Mouse (Mus musculus) midbrain, embryonic 16.5 days (tissue): ENCODE data around the gene Tbc1d2. TPM values are rescaled to one million over a fixed set of nuclear protein-coding genes. Genes with fewer than 3 reads are reported as not detected.
"Not testable (repeated sequence)": the region's sequence is repeated elsewhere in the genome, so short reads cannot be mapped to it uniquely, and the experiment has no call there.

Source experiments
- ATAC-seq: fragments of 200-750 bp; cut with Nextera tagmentation; 2 replicates; pipeline ENCODE4 v1.8.0; 2017; ENCODE audit warnings: moderate TSS enrichment
- H3K27ac ChIP-seq: fragments of 300-500 bp; sonication (generic); 2 replicates; pipeline ENCODE4 v1.5.1; 2014; ENCODE audit warnings: mild to moderate bottlenecking, low read length, mixed read lengths
- H3K27me3 ChIP-seq: fragments of 300-500 bp; sonication (generic); 2 replicates; pipeline ENCODE4 v1.6.1; 2014; ENCODE audit warnings: low read depth, low read length, mixed read lengths; ENCODE audit not compliant: control insufficient read depth, insufficient read depth
- H3K36me3 ChIP-seq: fragments of 300-500 bp; sonication (generic); 2 replicates; pipeline ENCODE4 v1.6.1; 2014; ENCODE audit warnings: mild to moderate bottlenecking, low read length, moderate library complexity, mixed read lengths; ENCODE audit not compliant: control insufficient read depth, insufficient read depth
- H3K4me1 ChIP-seq: fragments of 300-500 bp; sonication (generic); 2 replicates; pipeline ENCODE4 v1.6.1; 2014; ENCODE audit warnings: mild to moderate bottlenecking, low read length, mixed read lengths; ENCODE audit not compliant: control insufficient read depth, insufficient read depth
- H3K4me2 ChIP-seq: fragments of 300-500 bp; sonication (generic); 2 replicates; pipeline ENCODE4 v1.6.1; 2014; ENCODE audit warnings: mild to moderate bottlenecking, low read length, mixed read lengths
- H3K4me3 ChIP-seq: fragments of 300-500 bp; sonication (generic); 2 replicates; pipeline ENCODE4 v1.5.1; 2014; ENCODE audit warnings: low read depth, mild to moderate bottlenecking, low read length, moderate library complexity, mixed read lengths
- H3K9ac ChIP-seq: fragments of 300-500 bp; sonication (generic); 2 replicates; pipeline ENCODE4 v1.6.1; 2014; ENCODE audit warnings: low read depth, low read length, mixed read lengths
- H3K9me3 ChIP-seq: fragments of 300-500 bp; sonication (generic); replicated peaks from 2 replicates; pipeline ENCODE4 v1.6.1; 2014; ENCODE audit warnings: mild to moderate bottlenecking, low read length, mixed read lengths; ENCODE audit not compliant: control insufficient read depth, poor library complexity, severe bottlenecking
- WGBS: fragments of 180-500 bp; shearing (Covaris S2); extraction: QIAGEN DNeasy Blood & Tissue Kit; methylation state at CpG from one replicate; pipeline ENCODE4 v1.1.7; 2014; 5-methylcytosine and 5-hydroxymethylcytosine counted together
- polyA plus RNA-seq: library from polyadenylated mRNA; unstranded; fragments of >200 nt; fragmentation: Nextera tagmentation; extraction: Ambion mirVana; gene quantifications from 2 replicates; pipeline ENCODE4 v1.2.1, GENCODE M21; 2015

The Tbc1d2 gene
- polyA plus RNA-seq, 1 experiment from 2014 or later, result 0.65 TPM

DNA sequence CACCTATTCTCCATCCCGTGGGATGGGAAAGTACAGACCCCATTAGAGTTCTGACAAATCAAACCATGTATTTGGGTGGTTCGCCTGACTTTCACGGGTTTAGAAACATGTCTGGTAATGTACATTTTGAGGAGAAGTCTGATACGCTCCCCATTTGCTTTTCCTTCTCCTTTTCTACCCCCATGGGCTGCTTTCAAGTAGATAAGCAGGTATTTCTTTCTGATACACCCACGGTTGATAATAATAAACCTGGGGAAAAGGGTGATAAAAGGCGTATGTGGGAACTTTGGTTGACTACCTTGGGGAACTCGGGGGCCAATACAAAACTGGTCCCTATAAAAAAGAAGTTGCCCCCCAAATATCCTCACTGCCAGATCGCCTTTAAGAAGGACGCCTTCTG is 68.0 kb downstream of the Tbc1d2 start:
- ATAC-seq, H3K4me1 ChIP-seq, H3K27me3 ChIP-seq, H3K9ac ChIP-seq, H3K4me2 ChIP-seq, H3K27ac ChIP-seq, H3K36me3 ChIP-seq, H3K4me3 ChIP-seq: not testable (repeated sequence)
- 90% methylated on average over 9 of the region's 9 CpGs for WGBS
- H3K9me3 ChIP-seq, result peaks cover 11% of the 10 kb centered on the region; the same call in 1 of the 2 replicates

DNA sequence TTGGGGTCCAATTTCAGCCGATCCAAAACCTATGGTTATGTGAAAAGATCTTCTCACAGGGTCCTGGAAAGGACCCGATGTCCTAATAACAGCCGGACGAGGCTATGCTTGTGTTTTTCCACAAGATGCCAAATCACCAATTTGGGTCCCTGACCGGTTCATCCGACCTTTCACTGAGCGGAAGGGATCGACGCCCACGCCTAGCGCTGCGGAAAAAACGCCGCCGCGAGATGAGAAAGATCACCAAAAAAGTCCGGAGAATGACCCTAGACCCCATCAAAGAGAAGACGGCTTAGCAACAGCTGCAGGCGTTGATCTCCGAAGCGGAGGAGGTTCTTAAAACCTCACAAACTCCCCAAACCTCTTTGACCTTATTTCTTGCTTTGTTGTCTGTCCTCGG is 68.4 kb downstream of the Tbc1d2 start:
- not testable (repeated sequence) for H3K4me1 ChIP-seq, H3K27ac ChIP-seq, H3K4me2 ChIP-seq, H3K36me3 ChIP-seq, H3K27me3 ChIP-seq, ATAC-seq, H3K4me3 ChIP-seq, H3K9ac ChIP-seq
- peaks cover 11% of the 10 kb centered on the region; the same call in 1 of the 2 replicates for H3K9me3 ChIP-seq
- 95% methylated on average over 22 of the region's 22 CpGs for WGBS

DNA sequence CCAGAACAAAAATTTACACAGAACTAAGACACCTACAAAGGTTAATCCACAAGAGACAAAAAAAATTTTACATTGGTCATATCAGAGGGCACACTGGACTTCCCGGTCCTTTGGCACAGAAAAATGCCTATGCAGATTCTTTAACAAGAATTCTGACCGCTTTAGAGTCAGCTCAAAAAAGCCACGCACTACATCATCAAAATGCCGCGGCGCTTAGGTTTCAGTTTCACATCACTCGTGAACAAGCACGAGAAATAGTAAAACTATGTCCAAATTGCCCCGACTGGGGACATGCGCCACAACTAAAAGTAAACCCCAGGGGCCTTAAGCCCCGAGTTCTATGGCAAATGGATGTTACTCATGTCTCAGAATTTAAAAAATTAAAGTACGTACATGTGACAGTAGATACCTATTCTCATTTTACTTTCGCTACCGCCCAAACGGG is 69.2 kb downstream of the Tbc1d2 start:
- not testable (repeated sequence) for H3K4me2 ChIP-seq, H3K36me3 ChIP-seq, ATAC-seq, H3K27ac ChIP-seq, H3K27me3 ChIP-seq, H3K9ac ChIP-seq, H3K4me1 ChIP-seq, H3K4me3 ChIP-seq
- 90% methylated on average over 15 of the region's 15 CpGs for WGBS
- peaks cover 11% of the 10 kb centered on the region; the same call in 1 of the 2 replicates for H3K9me3 ChIP-seq

DNA sequence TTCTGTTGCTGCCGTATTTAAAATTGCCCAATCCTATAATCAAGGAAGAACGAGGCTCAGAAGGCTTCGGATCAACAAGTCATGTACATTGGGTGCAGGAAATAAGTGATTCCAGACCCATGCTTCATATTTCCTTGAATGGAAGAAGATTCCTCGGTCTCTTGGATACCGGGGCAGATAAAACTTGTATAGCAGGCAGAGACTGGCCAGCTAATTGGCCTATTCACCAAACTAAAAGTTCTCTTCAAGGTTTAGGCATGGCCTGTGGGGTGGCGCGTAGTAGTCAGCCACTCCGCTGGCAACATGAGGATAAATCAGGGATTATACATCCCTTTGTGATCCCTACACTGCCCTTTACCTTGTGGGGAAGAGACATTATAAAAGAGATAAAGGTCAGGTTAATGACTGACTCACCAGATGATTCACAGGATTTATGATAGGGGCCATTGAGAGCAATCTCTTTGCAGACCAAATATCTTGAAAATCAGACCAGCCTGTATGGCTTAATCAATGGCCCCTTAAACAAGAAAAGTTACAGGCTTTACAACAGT is 71.1 kb downstream of the Tbc1d2 start:
- ATAC-seq, H3K9ac ChIP-seq, H3K4me3 ChIP-seq: not testable (repeated sequence)

DNA sequence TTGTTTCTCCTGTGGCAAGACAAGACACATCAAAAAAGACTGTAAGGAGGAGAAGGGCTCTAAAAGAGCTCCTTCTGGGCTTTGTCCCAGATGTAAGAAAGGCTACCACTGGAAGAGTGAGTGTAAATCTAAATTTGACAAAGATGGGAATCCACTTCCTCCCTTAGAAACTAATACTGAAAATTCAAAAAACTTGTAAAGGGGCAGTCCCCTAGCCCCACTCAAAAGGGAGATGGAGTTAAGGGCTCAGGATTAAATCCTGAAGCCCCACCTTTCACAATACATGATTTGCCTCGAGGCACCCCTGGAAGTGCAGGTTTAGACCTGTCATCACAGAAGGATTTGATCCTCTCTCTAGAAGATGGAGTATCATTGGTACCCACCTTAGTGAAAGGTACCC is 71.8 kb downstream of the Tbc1d2 start:
- WGBS, result 67% methylated on average over 1 of the region's 1 CpGs
- ATAC-seq, result no peak

More for the DNA sequence above, 71.1 kb downstream of the Tbc1d2 start:
- H3K9me3 ChIP-seq, result peaks cover 14% of the 10 kb centered on the region; the same call in 1 of the 2 replicates
- not testable (repeated sequence) for H3K27me3 ChIP-seq, H3K4me1 ChIP-seq, H3K27ac ChIP-seq, H3K36me3 ChIP-seq, H3K4me2 ChIP-seq
- WGBS, result 91% methylated on average over 8 of the region's 8 CpGs

DNA sequence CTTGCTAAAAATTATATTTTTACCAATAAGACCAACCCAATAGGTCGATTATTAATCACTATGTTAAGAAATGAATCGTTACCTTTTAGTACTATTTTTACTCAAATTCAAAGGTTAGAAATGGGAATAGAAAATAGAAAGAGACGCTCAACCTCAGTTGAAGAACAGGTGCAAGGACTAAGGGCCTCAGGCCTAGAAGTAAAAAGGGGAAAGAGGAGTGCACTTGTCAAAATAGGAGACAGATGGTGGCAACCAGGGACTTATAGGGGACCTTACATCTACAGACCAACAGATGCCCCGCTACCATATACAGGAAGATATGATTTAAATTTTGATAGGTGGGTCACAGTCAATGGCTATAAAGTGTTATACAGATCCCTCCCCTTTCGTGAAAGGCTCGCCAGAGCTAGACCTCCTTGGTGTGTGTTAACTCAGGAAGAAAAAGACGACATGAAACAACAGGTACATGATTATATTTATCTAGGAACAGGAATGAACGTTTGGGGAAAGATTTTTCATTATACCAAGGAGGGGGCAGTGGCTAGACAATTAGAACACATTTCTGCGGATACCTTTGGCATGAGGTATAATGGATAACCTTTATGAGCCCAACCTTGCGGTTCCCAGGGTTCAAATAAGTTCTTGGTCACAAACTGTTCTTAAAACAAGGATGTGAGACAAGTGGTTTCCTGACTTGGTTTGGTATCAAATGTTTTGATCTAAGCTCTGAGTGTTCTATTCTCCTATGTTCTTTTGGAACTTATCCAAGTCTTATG is 74.3 kb downstream of the Tbc1d2 start:
- H3K27ac ChIP-seq, H3K27me3 ChIP-seq, H3K9ac ChIP-seq, H3K4me3 ChIP-seq, H3K4me2 ChIP-seq, ATAC-seq, H3K4me1 ChIP-seq: not testable (repeated sequence)
- peaks cover 12% of the 10 kb centered on the region; the same call in 1 of the 2 replicates for H3K9me3 ChIP-seq
- peaks cover 10% of the 10 kb centered on the region; the same call in 1 of the 2 replicates for H3K36me3 ChIP-seq
- 92% methylated on average over 6 of the region's 10 CpGs for WGBS

More for the DNA sequence above, 71.8 kb downstream of the Tbc1d2 start:
- no peak overlapping the region for H3K4me2 ChIP-seq
- no peaks in the 10 kb centered on the region for H3K4me1 ChIP-seq
- peaks cover 14% of the 10 kb centered on the region; the same call in 1 of the 2 replicates for H3K9me3 ChIP-seq
- H3K9ac ChIP-seq, result no peak overlapping the region
- no peak overlapping the region for H3K4me3 ChIP-seq
- no peaks in the 10 kb centered on the region for H3K27me3 ChIP-seq
- peaks cover 10% of the 10 kb centered on the region; the same call in 1 of the 2 replicates for H3K36me3 ChIP-seq
- no peak overlapping the region for H3K27ac ChIP-seq

DNA sequence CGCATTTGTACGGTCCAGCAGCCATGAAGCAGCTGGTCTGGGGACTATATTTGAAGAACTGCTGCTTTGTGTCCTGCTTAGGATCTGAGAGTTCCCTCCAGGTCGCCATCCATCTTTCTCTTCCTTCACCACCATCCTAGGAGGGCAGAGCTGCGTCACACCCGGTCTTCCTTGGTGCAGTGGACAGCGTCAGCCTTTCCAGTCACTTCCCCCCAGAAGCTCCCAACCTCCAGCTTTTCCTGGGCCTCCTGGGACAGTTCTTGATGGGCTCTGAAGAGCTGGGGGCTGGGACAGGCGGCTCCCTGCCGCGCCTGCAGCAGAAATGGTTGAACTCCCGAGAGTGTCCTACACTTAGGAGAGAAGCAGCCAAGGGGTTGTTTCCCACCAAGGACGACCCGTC is 75.2 kb downstream of the Tbc1d2 start:
- peaks cover 12% of the 10 kb centered on the region; the same call in 1 of the 2 replicates for H3K9me3 ChIP-seq
- peaks cover 10% of the 10 kb centered on the region; the same call in 1 of the 2 replicates for H3K36me3 ChIP-seq
- H3K4me1 ChIP-seq, result no peaks in the 10 kb centered on the region
- ATAC-seq, result no peak
- no peak overlapping the region for H3K9ac ChIP-seq
- no peak overlapping the region for H3K27ac ChIP-seq
- 92% methylated on average over 10 of the region's 12 CpGs for WGBS
- no peaks in the 10 kb centered on the region for H3K27me3 ChIP-seq
- no peak overlapping the region for H3K4me2 ChIP-seq
- H3K4me3 ChIP-seq, result no peak overlapping the region

DNA sequence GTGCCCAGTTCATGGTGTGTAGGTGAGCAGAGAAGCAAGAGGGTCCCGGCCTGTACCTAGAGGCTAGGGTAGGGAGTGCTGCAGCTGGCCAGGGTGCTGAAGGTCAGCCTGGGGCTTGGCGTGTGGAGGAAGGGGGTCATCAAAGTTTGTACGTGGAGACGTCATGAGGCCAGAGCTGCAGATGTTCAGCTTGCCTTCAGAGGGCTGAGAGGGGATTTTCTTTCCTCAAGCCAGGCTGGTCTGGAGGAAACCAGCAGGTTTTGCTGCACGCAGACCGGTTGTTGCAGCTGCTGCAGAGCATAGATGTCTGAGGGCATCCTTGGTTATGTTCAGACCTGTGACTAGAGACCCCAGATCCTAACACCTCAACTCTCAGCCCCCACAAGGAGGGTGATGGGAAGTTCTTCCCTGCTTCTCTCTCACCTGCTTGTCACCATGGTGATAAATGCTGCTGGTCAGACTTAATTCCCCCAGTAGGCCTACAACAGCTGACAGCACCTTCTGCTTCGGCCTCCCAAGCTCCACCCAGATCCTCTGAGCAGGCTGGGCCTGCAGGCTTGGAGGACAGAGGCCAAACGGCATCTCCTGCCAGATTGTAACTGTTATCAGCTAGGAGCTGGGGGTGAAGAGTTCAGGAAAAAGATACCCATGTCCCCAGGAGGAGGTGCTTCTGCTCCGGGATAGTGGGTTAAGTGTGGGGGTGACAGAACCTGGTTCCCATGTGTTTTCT is 75.8 kb downstream of the Tbc1d2 start:
- Histone ChIP-seq H3K27me3 (no peaks in the 10 kb centered on the region), H3K9ac (no peak overlapping the region), H3K4me3 (no peak overlapping the region), H3K9me3 (peaks cover 12% of the 10 kb centered on the region; the same call in 1 of the 2 replicates), H3K4me2 (no peak overlapping the region), H3K4me1 (no peaks in the 10 kb centered on the region), H3K36me3 (peaks cover 10% of the 10 kb centered on the region; the same call in 1 of the 2 replicates), H3K27ac (no peak overlapping the region)
- ATAC-seq, result no peak
- 65% methylated on average over 9 of the region's 9 CpGs for WGBS
